Mouse (Mus musculus) embryonic facial prominence, embryonic 10.5 days (tissue): ENCODE data around the gene Upk1a. TPM values are rescaled to one million over a fixed set of nuclear protein-coding genes. Genes with fewer than 3 reads are reported as not detected.

ENCODE experiments used
- DNase-seq: peaks from one replicate; pipeline ENCODE4 v3.0.0-alpha.2; 2017; ENCODE audit warnings: low spot score
- H3K27ac ChIP-seq: fragments of 300-500 bp; sonication (generic); replicated peaks from 2 replicates; pipeline ENCODE4 v1.5.1; 2016; ENCODE audit warnings: mild to moderate bottlenecking
- H3K27me3 ChIP-seq: fragments of 300-500 bp; sonication (generic); replicated peaks from 2 replicates; pipeline ENCODE4 v1.6.1; 2016; ENCODE audit warnings: low read depth, mild to moderate bottlenecking; ENCODE audit not compliant: poor library complexity, severe bottlenecking
- H3K36me3 ChIP-seq: fragments of 300-500 bp; sonication (generic); replicated peaks from 2 replicates; pipeline ENCODE4 v1.6.1; 2016; ENCODE audit warnings: mild to moderate bottlenecking, moderate library complexity
- H3K4me1 ChIP-seq: fragments of 300-500 bp; sonication (generic); 2 replicates; pipeline ENCODE4 v1.6.1; 2016
- H3K4me3 ChIP-seq: fragments of 300-500 bp; sonication (generic); 2 replicates; pipeline ENCODE4 v1.5.1; 2016; ENCODE audit warnings: mild to moderate bottlenecking, moderate library complexity
- H3K9me3 ChIP-seq: fragments of 300-500 bp; sonication (generic); 2 replicates; pipeline ENCODE4 v1.6.1; 2016; ENCODE audit warnings: mild to moderate bottlenecking
- WGBS: fragments of 180-500 bp; shearing (Covaris S2); methylation state at CpG from one replicate; pipeline ENCODE4 v1.1.7; 2016; 5-methylcytosine and 5-hydroxymethylcytosine counted together
- polyA plus RNA-seq: library from polyadenylated mRNA; unstranded; fragments of >200 nt; fragmentation: Nextera tagmentation; extraction: Ambion mirVana; gene quantifications from 2 replicates; pipeline ENCODE4 v1.2.1, GENCODE M21; 2016

Gene Upk1a
- polyA plus RNA-seq = 0.54 and 1.0 TPM in 2 replicates

DNA sequence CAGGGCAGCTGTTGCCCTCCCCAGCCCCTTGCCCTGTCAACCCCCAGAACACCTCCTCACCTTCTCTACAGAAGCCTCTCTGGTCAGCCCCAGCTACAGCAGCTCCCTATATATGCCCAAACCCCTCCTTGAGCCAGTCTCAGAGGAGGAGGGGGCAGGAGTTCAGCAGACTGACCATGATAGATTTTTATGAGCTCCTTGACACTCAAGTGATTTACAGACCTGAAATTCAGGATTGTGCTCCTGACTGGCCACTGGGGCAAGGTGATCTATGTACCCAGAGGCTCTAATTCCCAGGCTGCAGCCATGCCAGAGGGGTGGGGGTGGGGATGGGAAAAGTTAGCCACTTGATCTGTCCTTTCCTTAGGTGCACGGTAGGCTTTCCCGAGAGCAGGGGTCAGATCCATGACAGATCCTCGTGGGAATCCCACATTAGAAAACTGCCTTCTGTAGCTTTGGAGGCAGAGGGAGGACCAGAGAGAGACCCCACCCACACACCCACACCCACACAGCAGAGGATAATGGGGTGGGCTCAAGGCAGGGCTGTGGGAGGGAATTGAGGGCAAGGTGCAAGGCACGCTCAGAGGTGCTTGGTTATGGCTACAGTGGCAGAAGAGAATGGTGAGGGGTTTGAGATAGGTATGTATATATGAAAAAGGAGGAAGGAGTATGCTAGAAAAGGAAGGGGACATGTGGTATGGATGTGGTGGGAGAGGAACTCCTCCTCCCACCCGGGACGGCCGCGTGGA is at the start of gene Upk1a:
Gene Upk1a (minus strand): TSS at position 194 of the 749 bp plus-strand sequence.
- 79% methylated on average over 8 of the region's 8 CpGs for WGBS
- Histone ChIP-seq H3K9me3 (0 out of 2 replicates have a peak, but pooled peaks cover 2% of the 10 kb centered on the region), H3K4me3 (no peak within 1 kb of the TSS), H3K4me1 (0 out of 2 replicates have a peak, but pooled peaks cover 5% of the 10 kb centered on the region), H3K36me3 (peaks cover 32% of the 10 kb centered on the region), H3K27ac (no peak within 1 kb of the TSS), H3K27me3 (no peaks in the 10 kb centered on the region)
- DNase-seq = no peak

- Histone ChIP-seq H3K4me1 (peaks cover 14% of the 10 kb centered on the region), H3K36me3 (peaks cover 73% of the 10 kb centered on the region), H3K27me3 (no peaks in the 10 kb centered on the region), H3K9me3 (no peaks in the 10 kb centered on the region), H3K4me3 (peak within 1 kb of the TSS; percentile 95), H3K27ac (peak within 1 kb of the TSS; percentile 87)
- DNase-seq = peak; percentile 97
- WGBS = 2% methylated on average over 59 of the region's 59 CpGs
Measured at GRCm38 (mm10) chr7:30649591-30650540, 37.2 kb upstream of the Upk1a start, which contains the start of gene Rbm42. TSS of gene Rbm42 (minus strand) at chr7:30650317.

GRCm38 (mm10) chr7:30639083-30639482 is 26.4 kb upstream of the Upk1a start:
- Histone ChIP-seq H3K4me3 (no peak overlapping the region), H3K4me1 (peaks cover 32% of the 10 kb centered on the region)

DNA sequence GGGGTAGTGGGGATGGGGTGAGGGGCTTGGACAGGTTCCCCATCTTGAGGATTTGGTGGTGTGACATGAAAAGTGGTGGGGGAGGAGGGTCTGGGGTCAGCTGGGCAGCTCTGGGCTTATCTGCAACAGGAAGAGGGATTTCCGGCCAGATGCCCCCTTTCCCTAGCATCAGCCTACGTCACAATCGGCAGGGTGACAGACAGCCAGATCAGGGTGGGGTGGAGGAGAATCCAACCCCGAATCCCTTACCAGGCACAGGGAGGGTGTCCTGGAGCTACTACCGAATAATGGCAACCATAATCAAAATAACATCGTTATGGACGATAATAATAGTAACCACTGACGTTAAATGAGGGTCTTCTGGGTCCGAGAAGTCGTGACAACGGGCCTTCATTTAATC is 23.7 kb upstream of the Upk1a start:
- Histone ChIP-seq H3K27ac (no peak overlapping the region), H3K4me3 (peak overlapping the region; percentile 25), H3K9me3 (no peaks in the 10 kb centered on the region), H3K4me1 (peaks cover 38% of the 10 kb centered on the region), H3K27me3 (peaks cover 58% of the 10 kb centered on the region), H3K36me3 (peaks cover 16% of the 10 kb centered on the region)
- 25% methylated on average over 11 of the region's 11 CpGs for WGBS
- DNase-seq = peak; percentile 14

More at GRCm38 (mm10) chr7:30639083-30639482, 26.4 kb upstream of the Upk1a start:
- DNase-seq = peak; percentile 46
- Histone ChIP-seq H3K36me3 (peaks cover 43% of the 10 kb centered on the region), H3K27ac (no peak overlapping the region; the same call in 1 of the 2 replicates), H3K27me3 (peaks cover 32% of the 10 kb centered on the region), H3K9me3 (no peaks in the 10 kb centered on the region)
- WGBS = 26% methylated on average over 4 of the region's 4 CpGs

- H3K27me3 ChIP-seq = peaks cover 65% of the 10 kb centered on the region
- peaks cover 38% of the 10 kb centered on the region for H3K4me1 ChIP-seq
- WGBS = 4% methylated on average over 5 of the region's 5 CpGs
- H3K27ac ChIP-seq = no peak within 1 kb of the TSS; the same call in 1 of the 2 replicates
- DNase-seq = no peak
- H3K36me3 ChIP-seq = peaks cover 10% of the 10 kb centered on the region
- H3K4me3 ChIP-seq = peak within 1 kb of the TSS; percentile 43
- H3K9me3 ChIP-seq = no peaks in the 10 kb centered on the region
Measured at GRCm38 (mm10) chr7:30635752-30636151, 23.1 kb upstream of the Upk1a start, which contains the start of gene Etv2. TSS of gene Etv2 (minus strand) at chr7:30635852.

GRCm38 (mm10) chr7:30634621-30635020 is 22.0 kb upstream of the Upk1a start:
- peak; percentile 82 for DNase-seq
- Histone ChIP-seq H3K27me3 (peaks cover 73% of the 10 kb centered on the region), H3K36me3 (no peaks in the 10 kb centered on the region), H3K4me1 (peaks cover 37% of the 10 kb centered on the region), H3K9me3 (no peaks in the 10 kb centered on the region), H3K4me3 (peak overlapping the region; percentile 43), H3K27ac (no peak overlapping the region; the same call in 1 of the 2 replicates)
- under 1% methylated on average over 20 of the region's 20 CpGs for WGBS

DNA sequence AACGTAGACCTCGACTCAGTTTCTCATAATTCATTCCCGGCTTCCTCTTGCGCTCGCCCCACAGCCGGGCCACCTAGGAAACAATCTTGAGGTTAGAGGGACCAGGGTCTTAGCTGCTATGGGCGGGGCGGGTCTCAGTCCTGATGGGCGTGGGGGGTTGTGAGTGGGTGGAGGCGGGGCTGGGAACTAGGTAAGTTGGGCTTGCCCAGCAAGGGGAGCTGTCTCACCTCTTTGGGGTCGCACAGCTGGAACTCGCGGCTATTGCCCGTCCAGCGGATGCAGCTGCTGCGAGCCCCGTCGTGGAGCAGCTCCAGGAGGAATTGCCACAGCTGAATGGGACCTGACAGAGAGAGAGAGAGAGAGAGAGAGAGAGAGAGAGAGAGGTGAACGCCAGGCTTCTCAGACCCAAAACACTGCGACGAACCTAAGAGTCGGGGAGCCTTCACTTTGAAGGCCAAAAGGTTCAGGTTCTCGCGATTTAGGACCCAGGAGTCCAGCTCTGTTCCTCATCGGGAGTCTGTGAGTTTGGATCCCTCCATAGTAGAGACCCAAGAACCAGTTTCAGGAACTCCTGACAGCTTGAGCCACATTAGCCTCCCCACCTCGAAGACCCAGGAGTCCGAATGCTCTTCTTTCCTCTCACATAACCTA is 21.2 kb upstream of the Upk1a start:
- peak; percentile 42 for DNase-seq
- Histone ChIP-seq H3K27ac (no peak overlapping the region), H3K27me3 (peaks cover 73% of the 10 kb centered on the region), H3K36me3 (no peaks in the 10 kb centered on the region), H3K4me1 (peaks cover 30% of the 10 kb centered on the region), H3K9me3 (no peaks in the 10 kb centered on the region), H3K4me3 (peak overlapping the region; percentile 43)
- 7% methylated on average over 27 of the region's 27 CpGs for whole genome bisulfite sequencing

DNA sequence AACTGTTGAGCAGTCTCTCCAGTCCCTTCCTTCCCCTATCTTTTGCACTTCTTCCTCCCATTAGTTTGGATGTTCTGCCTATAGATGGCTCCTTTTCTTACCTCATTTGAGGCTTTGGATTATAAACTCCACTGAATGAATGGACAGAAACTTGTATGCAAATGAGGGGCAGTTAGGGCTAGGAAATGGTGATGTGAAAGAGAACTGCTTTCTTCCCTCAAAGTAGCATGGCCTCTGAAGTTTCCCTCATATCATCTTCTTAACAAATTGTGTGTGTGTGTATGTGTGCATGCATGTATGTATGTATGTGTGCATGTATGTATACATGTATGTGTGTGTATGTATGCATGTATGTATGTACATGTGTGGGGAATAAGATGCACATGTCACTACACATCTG is 16.4 kb upstream of the Upk1a start:
- Histone ChIP-seq H3K27ac (no peak overlapping the region), H3K27me3 (peaks cover 41% of the 10 kb centered on the region), H3K36me3 (peaks cover 6% of the 10 kb centered on the region), H3K4me1 (peaks cover 15% of the 10 kb centered on the region), H3K9me3 (no peaks in the 10 kb centered on the region), H3K4me3 (no peak overlapping the region)
- DNase-seq = no peak

DNA sequence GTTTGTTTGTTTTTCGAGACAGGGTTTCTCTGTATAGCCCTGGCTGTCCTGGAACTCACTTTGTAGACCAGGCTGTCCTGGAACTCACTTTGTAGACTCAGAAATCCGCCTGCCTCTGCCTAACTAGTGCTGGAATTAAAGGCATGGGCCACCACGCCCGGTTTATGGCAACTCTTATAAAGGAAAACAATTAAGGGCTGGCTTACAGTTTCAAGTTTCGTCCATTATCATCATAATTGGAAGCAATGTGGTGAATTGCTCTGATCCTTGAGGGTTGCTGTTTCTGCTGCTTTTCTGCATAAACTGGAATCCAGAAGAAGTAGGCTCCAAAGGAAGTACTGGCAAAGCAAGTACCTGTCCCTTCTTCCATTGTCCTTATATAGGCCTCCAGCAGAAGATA is 14.0 kb upstream of the Upk1a start:
- H3K36me3 ChIP-seq = peaks cover 29% of the 10 kb centered on the region
- DNase-seq = no peak
- no peak overlapping the region; the same call in 1 of the 2 replicates for H3K4me3 ChIP-seq
- no peaks in the 10 kb centered on the region for H3K9me3 ChIP-seq
- 81% methylated on average over 5 of the region's 5 CpGs for WGBS
- no peak overlapping the region for H3K27ac ChIP-seq
- peaks cover 10% of the 10 kb centered on the region for H3K4me1 ChIP-seq
- peaks cover 17% of the 10 kb centered on the region for H3K27me3 ChIP-seq

- Histone ChIP-seq H3K4me1 (peaks cover 10% of the 10 kb centered on the region), H3K36me3 (peaks cover 38% of the 10 kb centered on the region), H3K27me3 (peaks cover 8% of the 10 kb centered on the region), H3K9me3 (no peaks in the 10 kb centered on the region), H3K4me3 (peak within 1 kb of the TSS; percentile 92), H3K27ac (peak within 1 kb of the TSS; percentile 88)
- WGBS = 2% methylated on average over 44 of the region's 44 CpGs
- peak; percentile 93 for DNase-seq
Measured at GRCm38 (mm10) chr7:30625530-30626384, 13.1 kb upstream of the Upk1a start, which contains the start of gene Cox6b1. TSS of gene Cox6b1 (minus strand) at chr7:30626151.

DNA sequence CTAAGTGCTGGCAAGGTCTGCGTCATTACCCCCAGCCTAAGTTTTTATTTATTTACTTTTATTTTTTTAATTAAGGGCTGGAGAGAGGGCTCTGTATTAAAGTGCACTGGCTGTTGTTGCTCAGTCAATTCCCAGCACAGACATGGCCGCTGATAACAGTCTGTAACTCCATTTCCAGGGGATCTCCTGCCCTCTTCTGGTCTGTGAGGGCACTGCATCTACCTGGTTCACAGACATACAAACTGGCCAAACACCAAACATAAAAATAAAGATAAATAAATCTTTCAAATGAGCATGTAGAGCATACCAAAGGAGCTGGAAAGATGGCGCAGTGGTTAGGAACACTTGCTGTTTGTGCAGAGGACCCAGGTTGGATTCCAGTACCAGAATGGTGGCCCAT is 6.6 kb upstream of the Upk1a start:
- DNase-seq = peak; percentile 40
- Histone ChIP-seq H3K9me3 (0 out of 2 replicates have a peak, but pooled peaks cover 2% of the 10 kb centered on the region), H3K36me3 (peaks cover 91% of the 10 kb centered on the region), H3K4me3 (no peak overlapping the region), H3K27ac (no peak overlapping the region), H3K4me1 (no peaks in the 10 kb centered on the region), H3K27me3 (no peaks in the 10 kb centered on the region)
- 91% methylated on average over 3 of the region's 3 CpGs for WGBS
